Mouse (Mus musculus) spleen, postnatal 4 days (tissue): ENCODE data around the gene Id1.

Experiments
- DNase-seq, 2 experiments: peaks; one replicate each; pipeline ENCODE4 v3.0.0; 2022; ENCODE audit warnings: low spot score in 2 of 2

The Id1 gene

GRCm38 (mm10) chr2:152784640-152785039, 48.6 kb downstream of the Id1 start:
- no peak for DNase-seq

GRCm38 (mm10) chr2:152785446-152786350, 49.6 kb downstream of the Id1 start:
- no peak for DNase-seq
